Mouse (Mus musculus): Measurements from ENCODE around the gene Lilrb4a.
"Not testable (repeated sequence)": the region's sequence is repeated elsewhere in the genome, so short reads cannot be mapped to it uniquely, and the experiment has no call there.

Gene Lilrb4a

DNA sequence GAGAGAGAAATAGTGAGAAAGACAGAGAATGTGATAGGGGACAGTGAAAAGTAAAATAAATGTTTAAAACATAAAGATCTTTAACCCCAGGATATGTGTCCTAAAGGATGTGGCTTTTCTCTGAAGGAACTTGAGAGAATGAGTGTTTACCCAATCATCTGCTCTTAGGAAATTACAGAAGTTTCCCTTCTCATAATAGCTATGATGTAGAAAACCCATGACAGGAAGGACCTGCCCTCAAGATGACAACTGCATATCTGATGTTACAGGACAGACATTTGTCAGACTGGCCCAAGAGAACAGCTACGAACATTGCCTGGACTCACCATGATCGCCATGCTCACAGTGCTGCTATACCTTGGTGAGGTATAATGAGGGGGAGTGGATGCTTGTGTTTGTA, at the start of gene Lilrb4a:
TSS of gene Lilrb4a (plus strand) at position 266 of the 400 bp plus-strand sequence.
- not testable (repeated sequence) for DNase-seq (ENCODE audit: low read depth, low spot score)

GRCm38 (mm10) chr10:51451610-51452009, 39.1 kb upstream of the Lilrb4a start:
- DNase-seq (ENCODE audit: low read depth, low spot score): no peak

GRCm38 (mm10) chr10:51453616-51454298, 37.0 kb upstream of the Lilrb4a start:
- peak; percentile 81 for DNase-seq (ENCODE audit: low read depth, low spot score)

DNA sequence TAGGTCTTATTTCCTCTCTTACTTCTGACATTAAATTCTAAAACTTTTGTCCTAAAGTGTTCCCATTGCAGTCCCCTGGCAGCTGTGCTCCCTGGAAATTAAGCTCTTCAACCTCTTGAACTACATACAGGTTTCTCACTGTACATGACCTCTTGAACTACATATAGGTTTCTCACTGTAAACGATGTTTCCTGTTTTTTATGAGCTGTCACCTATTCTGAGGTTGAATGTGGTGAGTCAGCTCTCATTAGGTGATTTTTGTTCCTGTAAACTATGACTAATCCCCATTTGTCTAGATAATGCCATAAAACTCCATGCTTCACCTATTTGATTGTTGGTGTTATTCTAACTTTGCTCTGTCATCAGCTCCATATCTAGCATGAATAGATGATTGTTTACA, 36.4 kb upstream of the Lilrb4a start:
- DNase-seq (ENCODE audit: low read depth, low spot score): no peak

GRCm38 (mm10) chr10:51455762-51456161, 35.0 kb upstream of the Lilrb4a start:
- peak; percentile 58 for DNase-seq (ENCODE audit: low read depth, low spot score)

DNA sequence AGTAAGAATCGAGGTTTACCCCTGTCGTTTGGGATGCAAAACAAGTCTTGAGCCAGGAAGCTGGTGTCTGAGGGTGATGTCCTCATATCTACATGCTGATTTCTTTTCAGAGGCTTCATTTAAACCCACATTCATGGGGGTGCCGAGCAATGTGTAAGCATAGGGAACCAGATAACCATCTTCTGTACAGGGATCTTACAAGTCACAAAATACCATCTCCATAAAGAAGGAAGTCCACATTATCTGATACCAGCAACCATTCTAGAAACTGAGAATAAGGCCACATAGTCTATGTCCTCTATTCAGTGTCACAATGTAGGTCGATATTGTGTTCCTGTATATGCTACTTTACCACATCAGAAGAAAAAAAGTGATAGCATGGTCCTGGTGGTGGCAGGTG, 34.4 kb upstream of the Lilrb4a start:
- DNase-seq (ENCODE audit: low read depth, low spot score): no peak

DNA sequence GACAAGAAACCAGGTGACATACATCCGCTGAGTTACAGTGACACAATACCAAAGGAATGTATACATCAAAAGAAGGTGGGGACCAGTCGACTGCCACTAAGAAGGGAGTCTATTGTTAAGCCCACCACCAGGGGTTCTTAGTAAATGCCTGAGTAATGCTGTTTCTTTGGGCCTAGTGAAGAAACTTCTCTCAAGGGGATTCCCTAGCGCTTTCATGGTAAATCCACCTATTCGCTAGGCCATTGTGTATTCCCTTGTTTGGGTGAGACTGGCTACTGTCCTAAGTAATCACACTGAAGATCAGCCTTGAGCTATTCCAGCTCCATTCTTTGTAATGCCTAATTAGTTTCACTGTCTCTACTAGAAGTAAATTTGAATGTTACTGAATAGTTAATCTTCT, 27.0 kb upstream of the Lilrb4a start:
- DNase-seq (ENCODE audit: low read depth, low spot score): not testable (repeated sequence)

- not testable (repeated sequence) for DNase-seq (ENCODE audit: low read depth, low spot score)
These were observed 10.4 kb upstream of the Lilrb4a start, which contains the start of the genes Gm49339 and Lilr4b for GRCm38 (mm10) chr10:51480397-51480796. Gene Gm49339 (plus strand): TSS chr10:51480612. Gene Lilr4b (plus strand): TSS chr10:51480632.

DNA sequence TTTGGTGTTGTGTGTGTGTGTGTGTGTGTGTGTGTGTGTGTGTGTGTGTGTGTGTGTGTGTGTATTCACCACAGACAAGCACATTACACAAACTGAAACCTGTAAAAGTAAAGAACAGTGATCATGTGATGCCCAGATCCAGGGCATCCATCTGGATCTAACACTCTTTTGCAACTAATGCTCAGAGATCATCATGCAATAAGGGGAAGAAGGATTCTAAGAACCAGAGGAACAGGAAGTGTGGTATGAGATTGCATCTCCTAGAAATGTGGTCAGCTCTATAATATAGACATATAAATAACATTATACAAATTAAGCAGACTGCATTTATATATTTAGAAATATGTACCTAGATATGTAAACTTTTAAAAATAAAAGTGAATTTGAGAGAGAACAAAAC, 29.3 kb downstream of the Lilrb4a start:
- no peak for DNase-seq (ENCODE audit: low read depth, low spot score)

- no peak for DNase-seq (ENCODE audit: low read depth, low spot score)
These were observed 30.7 kb downstream of the Lilrb4a start for GRCm38 (mm10) chr10:51521453-51521852.

GRCm38 (mm10) chr10:51526090-51526489, 35.3 kb downstream of the Lilrb4a start:
- no peak for DNase-seq (ENCODE audit: low read depth, low spot score)

DNA sequence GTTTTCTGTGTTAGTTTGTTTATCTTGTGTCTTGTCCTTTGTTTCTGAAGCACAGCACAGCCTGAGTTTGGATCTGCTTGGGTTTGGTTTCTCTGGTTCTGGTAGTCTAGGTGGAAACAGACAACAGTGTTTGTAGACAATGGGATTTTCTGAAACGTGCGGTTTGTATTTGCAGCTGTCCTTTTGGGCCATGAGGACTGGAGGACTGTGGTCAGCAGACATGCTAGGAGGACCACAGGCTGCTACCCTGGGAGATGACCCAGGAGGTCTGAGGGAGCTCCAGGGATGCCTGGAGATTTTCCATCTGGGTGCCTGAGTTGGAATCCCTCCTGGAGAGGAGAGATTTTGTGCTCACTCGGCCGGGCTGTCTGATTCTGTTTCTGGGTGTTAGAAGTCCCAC, 35.9 kb downstream of the Lilrb4a start:
- no peak for DNase-seq (ENCODE audit: low read depth, low spot score)

- DNase-seq (ENCODE audit: low read depth, low spot score): peak; percentile 29
These were observed 38.2 kb downstream of the Lilrb4a start for GRCm38 (mm10) chr10:51528840-51529434.

DNA sequence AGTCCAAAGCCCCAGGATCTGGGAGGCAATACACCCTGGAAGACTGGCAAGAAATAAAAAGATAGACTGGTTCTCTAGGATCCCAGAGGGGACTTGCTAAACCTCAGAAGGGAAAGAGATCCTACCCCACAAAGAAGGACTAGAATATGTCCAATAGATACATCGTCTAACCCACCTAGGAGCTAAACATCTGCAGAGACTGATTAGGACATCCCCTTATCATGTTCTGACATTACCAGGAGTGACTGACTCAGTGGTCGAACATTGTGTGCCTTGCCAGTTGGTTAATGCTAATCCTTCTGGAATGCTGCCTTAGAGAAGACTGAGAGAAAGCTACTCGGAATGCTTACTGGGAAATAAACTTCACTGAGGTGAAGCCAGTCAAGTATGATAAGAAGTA, 38.7 kb downstream of the Lilrb4a start:
- no peak for DNase-seq (ENCODE audit: low read depth, low spot score)

GRCm38 (mm10) chr10:51530813-51531212, 40.1 kb downstream of the Lilrb4a start:
- no peak for DNase-seq (ENCODE audit: low read depth, low spot score)
